Mouse (Mus musculus) cerebellum, postnatal 10 days (tissue): Measurements from ENCODE around the gene Pctp.

Experiments
- DNase-seq, 2 experiments: peaks; one replicate each; pipeline ENCODE4 v3.0.0; 2021; ENCODE audit warnings: mixed read lengths in 2 of 2

Pctp gene

GRCm38 (mm10) chr11:89971296-89971695 lies 31.4 kb downstream of the Pctp start:
- no peak for DNase-seq

DNA sequence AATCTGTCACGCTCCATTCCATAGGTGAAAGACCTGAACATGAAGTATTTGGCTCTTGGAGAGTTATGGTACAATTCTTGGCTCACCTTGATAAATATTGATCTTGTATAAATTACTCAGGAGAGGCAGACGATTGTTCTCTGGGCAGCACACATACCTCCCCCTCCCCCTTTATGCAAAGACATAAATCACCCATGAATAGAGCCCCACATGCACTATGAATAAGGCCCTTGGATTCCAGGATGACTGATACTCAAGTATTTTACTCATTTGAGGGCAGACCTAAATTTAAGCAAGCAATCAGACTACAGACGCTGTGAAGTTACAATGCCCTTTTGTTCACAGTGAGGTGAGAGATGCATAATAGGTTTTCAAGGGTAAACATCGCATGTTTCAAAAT lies 32.0 kb downstream of the Pctp start:
- no peak for DNase-seq

DNA sequence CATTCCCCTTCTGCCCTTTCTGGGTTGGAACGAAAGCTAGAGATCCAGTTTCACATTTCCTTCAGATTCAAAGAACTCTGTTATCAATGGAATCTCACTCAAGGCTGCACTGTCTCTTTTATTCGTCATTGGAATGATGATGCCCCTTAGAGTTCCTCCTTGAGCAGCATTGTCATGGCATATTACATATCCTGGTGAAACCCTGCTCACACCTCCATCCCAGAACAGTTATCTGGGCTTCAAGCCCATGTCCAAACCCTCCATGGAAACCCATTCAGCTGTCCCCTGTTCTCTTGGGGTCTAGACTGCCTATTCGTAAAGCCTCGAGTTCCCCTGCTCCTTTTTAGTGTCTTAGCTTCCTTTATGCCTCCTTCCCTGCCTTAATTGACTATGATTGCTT lies 33.6 kb downstream of the Pctp start:
- no peak for DNase-seq

GRCm38 (mm10) chr11:89950691-89951270 lies 51.9 kb downstream of the Pctp start:
- no peak for DNase-seq

- DNase-seq: no peak
Measured at GRCm38 (mm10) chr11:89947806-89948205, 54.9 kb downstream of the Pctp start.

- no peak for DNase-seq
Measured at GRCm38 (mm10) chr11:89945159-89945558, 57.5 kb downstream of the Pctp start.

- DNase-seq: peak in 1 of 2 experiments; percentile 6
Measured at GRCm38 (mm10) chr11:89937241-89937640, 65.5 kb downstream of the Pctp start.
